Mouse (Mus musculus): Measurements from ENCODE around the gene Cdk4.
A peak's percentile ranks its signal among the peaks of the same experiment; 100 is the strongest.
"Not testable (repeated sequence)": the region's sequence is repeated elsewhere in the genome, so short reads cannot be mapped to it uniquely, and the experiment has no call there.

Gene Cdk4

DNA sequence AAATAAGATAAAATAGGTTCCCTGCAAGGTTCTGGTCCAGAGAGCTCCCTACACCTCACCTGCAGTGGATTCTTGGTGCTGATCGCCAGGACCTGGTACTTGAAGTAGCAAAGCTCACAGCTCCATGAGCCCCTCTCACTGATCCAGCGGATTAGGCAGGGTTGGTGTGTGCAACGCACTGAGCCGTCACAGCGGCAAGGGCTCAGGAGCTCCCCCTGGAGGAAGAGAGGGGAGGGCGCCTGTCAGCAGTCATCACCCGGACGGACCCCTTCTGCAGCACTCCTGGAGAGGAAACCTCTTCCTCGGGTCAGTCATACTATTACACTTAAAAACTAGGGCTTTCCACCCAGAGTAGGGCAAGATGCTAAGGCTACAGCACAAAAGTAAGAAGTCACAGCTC, 5.2 kb upstream of the Cdk4 start:
- peak; percentile 76 to 84 for DNase-seq (ENCODE audit: low spot score in 2 of 2)

DNA sequence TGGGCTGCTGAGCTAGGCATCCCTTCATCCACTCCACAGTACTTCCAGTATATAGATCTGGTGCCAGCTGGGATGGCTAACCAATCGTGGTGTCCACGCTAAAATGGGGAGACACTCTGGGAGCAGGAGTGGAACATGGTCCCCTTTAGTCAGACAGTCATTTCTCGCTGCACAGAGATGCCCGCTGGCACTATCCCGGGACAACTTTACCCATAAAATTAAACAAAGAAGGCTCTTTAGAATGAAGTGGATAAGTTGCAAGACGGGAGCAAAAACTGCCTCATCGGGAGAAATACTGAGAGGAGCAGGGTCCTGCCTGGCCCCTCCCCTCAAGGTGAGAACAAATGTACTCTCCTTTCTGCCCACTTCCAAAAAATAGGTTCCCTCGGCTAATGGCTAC, 4.6 kb upstream of the Cdk4 start:
- no peak for DNase-seq (ENCODE audit: low spot score in 2 of 2)

DNA sequence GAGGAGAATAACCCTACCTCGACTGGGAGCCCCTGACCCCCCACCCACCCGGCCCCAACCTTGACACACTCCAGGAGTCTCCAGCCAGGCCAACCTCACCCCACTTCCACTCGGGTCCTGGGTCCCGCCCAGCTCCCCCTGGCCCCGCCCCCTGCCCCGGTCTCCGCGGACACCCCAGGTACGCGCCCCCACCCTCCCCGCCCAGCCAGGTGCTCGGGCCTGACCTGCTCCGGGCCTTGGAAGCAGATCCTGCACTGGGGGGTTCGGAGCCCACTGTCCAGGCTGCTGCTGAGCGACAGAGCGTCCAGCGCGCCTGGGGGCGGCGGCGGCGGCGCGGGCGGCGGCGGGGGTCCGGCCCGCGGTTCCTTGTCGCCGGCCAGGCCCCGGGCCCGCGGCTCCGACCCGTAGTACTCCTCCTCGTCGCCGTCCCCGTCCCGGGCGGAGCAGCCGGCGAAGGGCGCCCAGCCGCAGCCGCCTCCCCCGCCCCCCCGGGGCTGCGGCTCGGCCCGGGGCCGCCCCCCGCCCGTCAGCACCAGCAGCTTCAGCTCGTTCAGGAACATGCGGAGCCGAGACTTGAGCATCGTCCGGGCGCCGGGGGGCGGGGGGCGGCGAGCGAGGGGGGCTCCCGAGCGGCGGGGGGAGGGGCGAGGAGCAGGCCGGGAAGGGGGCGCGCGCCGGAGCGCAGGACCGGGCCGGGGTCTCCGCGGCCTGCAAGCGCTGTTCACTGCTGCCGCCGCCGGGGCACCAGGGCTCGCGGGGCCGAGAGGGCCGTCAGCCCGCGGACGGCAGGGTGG, 4.0 kb upstream of the Cdk4 start:
- DNase-seq (ENCODE audit: low spot score in 2 of 2), result peak in 1 of 2 experiments; percentile 55

DNA sequence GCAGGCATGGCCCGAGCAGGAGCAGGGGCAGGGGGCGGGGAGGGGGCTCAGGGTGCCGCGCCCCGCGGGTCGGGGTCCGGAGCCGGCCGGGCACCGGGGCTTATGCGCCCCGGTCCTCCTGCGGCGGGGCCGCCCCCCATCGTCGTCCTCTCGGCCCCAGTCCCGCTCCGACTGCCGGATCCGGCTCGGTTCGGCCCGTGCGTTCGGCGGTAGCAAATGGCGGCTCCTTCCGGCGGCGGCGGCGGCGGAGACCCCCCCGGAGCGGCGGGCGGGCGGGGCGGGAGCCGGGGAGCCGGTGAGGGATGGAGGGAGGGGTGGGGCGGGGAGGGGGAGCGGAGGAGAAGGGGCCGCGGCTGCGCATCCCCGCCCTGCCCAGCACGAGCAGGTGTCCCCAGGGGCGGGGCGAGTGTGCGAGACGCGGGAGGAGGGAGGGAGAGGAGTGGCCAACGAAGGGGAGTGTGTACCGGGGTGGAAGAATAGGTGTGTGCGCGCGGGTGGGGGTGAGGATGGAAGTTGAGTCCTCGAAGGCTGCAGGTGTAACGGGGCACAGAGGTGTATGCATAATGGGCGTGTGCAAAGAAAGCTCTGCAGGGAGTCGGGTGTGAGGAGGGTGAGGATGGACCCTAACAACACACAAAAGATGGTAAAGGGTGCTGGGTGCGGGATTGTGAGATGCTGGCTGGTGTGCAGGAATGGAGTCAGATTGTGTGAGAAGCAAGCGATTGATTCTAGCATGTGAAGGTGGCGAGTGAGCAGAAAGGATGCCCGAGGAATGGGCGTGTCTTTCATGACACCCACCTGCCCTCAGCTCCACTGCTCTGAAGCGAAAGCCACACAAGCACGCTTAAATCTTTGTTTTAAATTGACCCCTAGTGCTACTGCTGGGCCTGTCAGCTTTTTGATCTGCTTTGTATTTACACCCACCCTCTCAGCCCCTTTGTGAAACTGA, 3.1 kb upstream of the Cdk4 start, which contains the start of gene March9:
TSS of gene March9 (minus strand) at position 217 of the 949 bp plus-strand sequence.
- peak; percentile 90 to 91 for DNase-seq (ENCODE audit: low spot score in 2 of 2)

DNA sequence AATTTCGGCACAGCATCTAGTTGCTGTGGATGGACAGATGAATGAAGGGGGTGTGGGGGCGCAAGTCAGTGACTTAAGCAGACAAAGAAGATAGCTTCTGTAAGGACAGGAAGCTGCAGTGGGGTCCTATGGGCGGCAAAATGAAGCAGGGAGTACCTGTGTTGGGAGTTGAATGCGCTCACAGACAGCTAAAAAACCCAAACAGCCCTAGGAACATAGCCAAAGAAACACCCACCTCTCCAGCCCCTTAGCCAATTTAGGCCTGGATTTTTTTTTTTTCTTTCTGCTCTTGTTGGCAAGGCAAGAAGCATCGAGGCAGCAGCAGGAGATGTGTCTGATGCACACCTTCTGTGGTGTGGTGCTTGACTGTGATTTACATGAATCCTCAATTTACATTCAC, 2.2 kb upstream of the Cdk4 start:
- DNase-seq (ENCODE audit: low spot score in 2 of 2), result peak; percentile 45 to 64

DNA sequence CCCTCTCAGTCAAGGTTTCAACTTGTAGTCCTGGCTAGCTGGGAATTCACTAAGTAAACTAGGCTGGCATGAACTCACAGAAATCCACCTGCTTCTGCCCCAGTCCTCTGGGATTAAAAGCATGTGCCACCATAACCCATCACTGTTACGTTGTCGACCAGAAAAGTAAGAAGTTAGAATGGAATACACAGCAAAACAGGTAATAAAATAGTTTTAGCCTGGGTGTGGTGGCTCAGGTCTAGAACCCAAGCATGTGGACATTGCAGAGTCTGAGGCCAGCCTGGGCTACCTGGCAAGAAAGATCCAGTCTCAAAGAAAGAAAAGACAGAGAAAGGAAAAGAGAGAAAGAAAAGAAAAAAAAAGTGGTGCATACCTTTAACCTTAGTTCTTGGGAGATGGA, 1.8 kb upstream of the Cdk4 start:
- DNase-seq (ENCODE audit: low spot score in 2 of 2), result peak in 1 of 2 experiments; percentile 21

DNA sequence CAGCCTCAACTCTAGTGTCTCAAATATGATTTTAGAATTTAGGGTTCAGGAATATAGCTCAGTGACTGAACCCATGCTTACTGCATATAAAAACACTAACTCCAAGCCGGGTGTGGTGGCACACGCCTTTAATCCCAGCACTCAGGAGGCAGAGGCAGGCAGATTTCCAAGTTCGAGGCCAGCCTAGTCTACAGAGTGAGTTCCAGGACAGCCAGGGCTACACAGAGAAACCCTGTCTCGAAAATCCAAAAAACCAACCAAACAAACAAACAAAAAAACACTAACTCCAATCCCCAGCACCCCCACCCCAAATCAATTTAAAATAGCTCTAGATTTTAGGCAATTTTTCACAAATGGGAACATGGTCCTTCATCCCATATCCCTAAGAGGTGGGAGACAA, 1.2 kb upstream of the Cdk4 start:
- peak in 1 of 2 experiments; percentile 32 for DNase-seq (ENCODE audit: low spot score in 2 of 2)

DNA sequence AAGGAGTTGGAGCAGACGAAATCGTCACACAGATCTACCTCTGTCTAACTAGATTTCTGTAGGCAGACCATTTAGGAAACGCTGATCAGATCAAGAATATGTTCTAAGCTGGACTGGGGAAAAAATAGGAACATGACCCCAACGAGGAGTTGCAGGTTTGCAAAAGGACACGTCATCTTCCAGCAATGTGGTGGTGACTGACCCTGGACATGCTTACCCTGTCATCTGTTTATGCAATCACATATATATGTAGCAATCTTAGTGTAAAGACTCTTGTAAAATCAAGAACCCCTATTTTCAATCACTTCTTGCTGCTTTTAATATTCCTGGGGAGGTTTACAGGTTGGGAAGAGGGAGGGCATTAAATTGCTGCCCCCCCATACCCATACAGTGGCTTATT, 831 bp upstream of the Cdk4 start:
- peak in 1 of 2 experiments; percentile 20 for DNase-seq (ENCODE audit: low spot score in 2 of 2)

DNA sequence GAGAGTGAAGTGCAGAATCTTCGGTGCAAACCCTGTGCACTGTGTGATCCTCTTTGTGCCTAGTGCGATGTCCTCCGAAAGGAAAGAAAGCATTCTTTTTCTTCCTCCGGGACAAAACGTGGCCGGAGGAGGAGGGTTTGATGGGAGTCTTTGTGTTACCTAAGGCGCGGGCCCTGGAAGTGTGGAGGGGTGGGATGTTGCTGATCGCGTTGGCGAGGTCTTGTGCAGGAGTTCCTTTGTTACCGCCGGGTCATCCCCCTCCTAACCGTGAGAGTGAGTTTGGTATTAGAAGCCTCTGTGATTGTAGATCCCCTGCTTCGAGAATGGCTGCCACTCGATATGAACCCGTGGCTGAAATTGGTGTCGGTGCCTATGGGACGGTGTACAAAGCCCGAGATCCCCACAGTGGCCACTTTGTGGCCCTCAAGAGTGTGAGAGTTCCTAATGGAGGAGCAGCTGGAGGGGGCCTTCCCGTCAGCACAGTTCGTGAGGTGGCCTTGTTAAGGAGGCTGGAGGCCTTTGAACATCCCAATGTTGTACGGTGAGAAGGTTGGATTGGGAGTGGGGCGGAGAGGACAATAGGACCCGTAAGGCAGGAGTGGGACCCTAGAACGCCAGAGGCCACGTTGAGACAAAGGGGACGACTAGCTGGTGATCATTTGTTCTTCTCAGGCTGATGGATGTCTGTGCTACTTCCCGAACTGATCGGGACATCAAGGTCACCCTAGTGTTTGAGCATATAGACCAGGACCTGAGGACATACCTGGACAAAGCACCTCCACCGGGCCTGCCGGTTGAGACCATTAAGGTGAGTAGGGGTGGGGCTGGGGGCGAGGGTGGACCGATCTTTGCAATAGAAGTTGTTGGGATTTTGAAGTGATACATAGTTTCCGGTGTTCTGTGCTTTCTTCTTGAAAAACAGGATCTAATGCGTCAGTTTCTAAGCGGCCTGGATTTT, 858 bp downstream of the Cdk4 start:
- DNase-seq (ENCODE audit: low spot score in 2 of 2), result no peak

DNA sequence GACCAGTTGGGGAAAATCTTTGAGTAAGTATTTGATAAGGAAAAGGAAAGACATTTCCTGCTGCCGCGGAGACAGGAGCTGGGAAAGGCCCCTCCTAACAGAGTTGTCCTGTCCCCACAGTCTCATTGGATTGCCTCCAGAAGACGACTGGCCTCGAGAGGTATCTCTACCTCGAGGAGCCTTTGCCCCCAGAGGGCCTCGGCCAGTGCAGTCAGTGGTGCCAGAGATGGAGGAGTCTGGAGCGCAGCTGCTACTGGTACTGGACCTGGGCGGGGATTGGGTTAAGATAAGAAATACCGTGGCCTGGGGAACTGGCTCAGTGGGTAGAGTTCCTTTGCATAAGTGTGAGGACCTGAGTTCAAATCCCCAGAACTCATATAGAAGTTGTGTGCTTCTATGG, 2.6 kb downstream of the Cdk4 start:
- peak in 1 of 2 experiments; percentile 56 for DNase-seq (ENCODE audit: low spot score in 2 of 2)

DNA sequence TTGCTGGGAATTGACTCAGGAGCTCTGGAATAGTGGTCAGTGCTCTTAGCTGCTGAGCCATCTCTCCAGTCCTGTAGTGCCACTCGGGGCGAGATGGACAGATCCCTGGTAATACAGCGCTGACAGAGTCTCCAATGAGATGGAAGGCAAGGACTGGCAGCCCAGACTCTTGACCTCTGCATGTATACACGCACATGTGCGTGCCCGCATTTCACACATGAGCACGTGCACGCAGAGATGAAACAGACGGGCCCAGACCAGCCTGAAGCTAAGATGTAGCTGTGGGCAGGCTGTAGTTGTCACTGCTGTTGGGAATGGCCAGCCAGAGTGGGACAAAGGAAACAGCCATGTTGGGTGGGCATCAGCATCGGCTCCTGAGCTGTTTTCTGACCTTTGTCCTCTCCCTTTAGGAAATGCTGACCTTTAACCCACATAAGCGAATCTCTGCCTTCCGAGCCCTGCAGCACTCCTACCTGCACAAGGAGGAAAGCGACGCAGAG, 3.2 kb downstream of the Cdk4 start:
- peak in 1 of 2 experiments; percentile 42 for DNase-seq (ENCODE audit: low spot score in 2 of 2)

DNA sequence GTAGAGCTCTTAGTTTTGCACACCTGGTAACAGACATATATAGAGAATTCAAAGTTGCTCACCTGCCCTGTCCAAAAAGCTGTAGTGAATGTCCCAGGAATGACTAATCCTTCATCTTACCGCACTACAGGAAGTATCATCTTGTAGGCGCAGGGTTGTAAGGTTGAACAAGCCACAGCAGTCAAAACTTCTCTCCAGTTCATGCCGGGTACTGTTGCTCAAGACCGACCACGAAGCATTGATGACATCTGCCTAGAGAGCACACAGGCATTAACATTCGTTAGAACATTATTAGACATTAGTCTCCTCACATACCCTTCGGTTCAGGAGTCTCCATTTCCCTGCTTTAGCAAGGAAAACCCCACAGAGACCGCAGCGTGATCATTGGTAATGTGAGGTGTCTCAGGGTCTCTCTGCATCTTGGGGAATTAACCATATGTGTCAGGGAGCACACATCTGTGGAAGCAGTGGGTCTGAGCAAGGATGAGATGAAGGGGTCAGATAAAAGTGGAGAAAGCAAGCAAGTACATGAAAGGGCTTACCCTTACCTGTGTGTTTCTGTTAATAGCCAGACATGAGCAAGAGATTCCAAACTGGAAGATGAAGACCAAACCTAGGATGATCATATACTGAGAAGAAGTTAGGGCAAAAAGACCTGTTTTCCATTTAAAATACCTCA, 5.2 kb downstream of the Cdk4 start:
- no peak for DNase-seq (ENCODE audit: low spot score in 2 of 2)

DNA sequence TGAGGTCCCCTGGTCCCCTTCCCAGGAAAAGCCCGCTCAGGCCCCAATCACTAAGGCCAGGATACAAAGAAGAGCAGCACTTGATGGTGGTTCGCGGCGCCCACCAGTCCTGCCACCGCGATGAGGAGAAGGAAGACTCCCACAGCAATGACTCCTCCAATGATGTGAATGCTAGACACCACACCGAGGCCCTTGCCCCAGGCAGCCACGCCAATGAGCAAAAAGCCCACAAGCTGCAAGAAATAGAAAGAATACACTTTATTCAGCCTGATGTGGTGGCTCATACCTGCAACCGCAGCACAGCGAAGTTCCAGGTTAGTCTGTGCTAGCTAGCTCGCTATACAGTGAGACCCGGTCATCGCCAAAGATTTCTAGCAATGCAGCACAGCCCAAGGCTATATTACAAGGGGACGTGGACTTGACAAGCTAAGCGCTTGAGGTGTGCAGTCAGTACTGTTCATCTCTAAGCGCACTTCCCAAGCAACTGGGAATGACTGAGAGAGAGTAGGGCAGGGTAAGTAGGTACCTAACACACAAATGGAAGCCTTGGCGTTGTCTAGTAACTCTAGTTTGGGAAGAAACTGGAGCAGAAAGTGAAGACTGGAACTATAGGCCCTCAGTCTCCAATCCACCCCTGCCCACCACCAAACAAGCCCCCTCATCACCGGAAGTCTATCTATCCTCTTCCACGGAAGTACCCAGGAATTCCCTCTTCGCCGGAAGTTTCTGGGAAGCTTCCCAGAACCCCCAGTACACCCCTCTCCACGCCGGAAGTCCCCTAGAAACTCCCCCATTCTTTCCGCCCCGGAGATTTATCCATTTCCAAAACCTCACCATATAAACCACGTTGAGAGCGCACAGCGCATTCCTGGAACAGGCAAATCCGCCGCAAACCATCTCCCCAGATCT, 6.2 kb downstream of the Cdk4 start:
- DNase-seq (ENCODE audit: low spot score in 2 of 2), result peak; percentile 40 to 76

DNA sequence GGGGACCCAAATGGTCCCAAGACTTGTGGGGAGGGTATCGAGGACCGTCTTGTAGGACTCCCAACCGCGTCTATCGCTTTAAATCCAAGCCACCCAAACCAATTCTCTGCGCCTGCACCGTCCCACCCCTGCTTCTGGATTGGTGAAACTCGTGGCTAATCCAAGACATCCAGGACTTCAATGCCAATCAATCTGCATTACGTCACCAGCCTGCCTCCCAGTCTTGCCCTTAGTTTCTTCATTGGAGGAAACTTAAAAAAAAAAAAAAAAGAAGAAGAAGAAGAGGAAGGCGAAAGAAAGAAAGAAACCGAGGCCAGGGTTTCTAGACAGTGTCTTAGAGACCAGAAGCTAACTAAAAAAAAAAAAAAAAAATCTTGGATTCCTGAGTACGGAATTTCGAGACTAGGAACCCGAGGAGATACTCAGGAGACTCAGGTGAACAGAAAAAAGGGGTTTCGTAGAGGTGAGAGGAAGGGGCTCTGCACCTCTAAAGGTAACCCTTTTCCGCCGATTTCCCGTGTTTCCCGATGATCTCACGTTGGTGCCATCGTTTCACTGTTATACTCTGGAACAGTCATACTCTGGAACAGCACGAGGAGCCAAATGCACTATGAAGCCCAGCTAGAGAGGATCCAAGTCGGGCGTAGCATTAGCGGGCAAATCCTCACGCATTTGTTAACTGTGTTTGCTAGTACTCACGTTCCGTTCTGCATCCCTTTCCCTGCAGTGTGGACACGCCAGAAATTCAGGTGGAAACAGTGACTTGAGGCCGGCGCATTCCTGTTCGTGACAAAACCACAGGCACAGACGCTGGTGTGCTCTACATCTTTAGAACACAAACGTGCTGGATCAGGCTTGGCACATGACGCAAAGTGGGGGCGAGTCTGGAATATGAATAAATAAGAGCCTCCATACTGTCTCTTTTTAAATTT, 7.1 kb downstream of the Cdk4 start, which contains the start of gene Tspan31:
TSS of gene Tspan31 (minus strand) at position 75 of the 932 bp plus-strand sequence.
- DNase-seq (ENCODE audit: low spot score in 2 of 2), result peak; percentile 96 to 98

DNA sequence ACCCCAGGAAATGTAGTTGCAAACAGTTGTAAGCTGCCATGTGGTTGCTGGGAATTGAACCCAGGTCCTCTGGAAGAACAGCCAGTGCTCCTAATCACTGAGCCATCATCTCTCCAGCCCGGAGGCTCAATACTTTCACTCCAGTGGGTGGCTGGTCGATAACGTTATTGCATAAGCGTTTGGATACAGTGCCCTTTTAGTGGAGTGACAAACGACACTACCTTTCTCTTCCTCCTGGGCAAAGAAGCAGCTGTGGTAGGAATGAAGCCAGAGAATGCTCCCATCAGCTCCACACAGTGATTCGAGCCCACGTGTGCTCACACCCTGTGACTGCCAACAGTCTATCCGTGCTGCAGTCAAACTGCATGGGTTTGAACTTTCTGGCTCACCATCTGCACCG, 7.9 kb downstream of the Cdk4 start:
- no peak for DNase-seq (ENCODE audit: low spot score in 2 of 2)

DNA sequence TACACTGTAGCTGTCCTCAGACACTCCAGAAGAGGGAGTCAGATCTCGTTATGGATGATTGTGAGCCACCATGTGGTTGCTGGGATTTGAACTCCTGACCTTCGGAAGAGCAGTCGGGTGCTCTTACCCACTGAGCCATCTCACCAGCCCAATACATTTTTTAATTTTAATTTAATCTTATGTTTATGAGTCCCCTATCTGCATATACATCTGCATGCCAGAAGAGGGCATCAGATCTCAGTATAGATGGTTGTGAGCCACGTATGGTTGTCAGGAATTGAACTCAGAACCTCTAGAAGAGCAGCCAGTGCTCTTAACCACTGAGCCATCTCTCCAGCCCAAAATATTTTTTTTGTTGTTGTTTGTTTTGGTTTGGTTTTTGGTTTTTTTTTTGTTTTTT, 8.9 kb downstream of the Cdk4 start:
- DNase-seq (ENCODE audit: low spot score in 2 of 2), result not testable (repeated sequence)

DNA sequence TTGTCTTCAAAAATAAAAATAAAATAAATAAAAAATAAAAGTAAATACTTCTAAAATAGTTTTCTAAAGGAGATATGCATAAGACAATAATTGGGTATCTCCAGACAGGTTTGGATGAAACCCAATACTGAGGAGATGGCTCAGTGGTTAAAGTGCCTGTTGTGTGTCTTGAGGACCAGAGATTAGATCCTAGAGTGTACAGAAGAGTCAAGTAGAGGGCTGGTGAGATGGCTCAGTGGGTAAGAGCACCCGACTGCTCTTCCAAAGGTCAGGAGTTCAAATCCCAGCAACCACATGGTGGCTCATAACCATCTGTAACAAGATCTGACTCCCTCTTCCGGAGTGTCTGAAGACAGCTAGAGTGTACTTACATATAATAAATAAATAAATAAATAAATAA, 9.6 kb downstream of the Cdk4 start:
- DNase-seq (ENCODE audit: low spot score in 2 of 2), result not testable (repeated sequence)

DNA sequence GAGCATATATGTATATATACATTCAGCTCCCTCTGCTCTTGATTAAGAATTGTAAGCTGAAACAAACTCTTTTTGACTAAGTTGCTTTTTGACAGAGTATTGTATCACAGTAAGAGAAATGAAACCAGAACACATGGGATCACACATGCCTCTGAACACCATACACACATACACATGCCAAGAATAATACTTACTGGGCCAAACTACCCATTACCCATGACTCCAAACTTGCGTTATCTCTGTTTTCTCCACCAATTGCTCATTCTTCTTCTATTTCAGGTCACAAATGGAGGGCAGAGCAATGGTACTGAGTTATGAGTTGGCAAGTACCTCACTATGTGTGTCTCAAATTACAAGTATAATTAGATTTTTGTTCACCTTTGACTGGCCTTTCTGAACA, 10.6 kb downstream of the Cdk4 start:
- DNase-seq (ENCODE audit: low spot score in 2 of 2), result no peak

All from right cerebral cortex, postnatal 10 days (tissue).